Mouse (Mus musculus): ENCODE data around the gene Prkg1. TPM values are rescaled to one million over a fixed set of nuclear protein-coding genes. Genes with fewer than 3 reads are reported as not detected.

The Prkg1 gene
- total RNA-seq, 1 experiment, result 1.5 TPM

DNA sequence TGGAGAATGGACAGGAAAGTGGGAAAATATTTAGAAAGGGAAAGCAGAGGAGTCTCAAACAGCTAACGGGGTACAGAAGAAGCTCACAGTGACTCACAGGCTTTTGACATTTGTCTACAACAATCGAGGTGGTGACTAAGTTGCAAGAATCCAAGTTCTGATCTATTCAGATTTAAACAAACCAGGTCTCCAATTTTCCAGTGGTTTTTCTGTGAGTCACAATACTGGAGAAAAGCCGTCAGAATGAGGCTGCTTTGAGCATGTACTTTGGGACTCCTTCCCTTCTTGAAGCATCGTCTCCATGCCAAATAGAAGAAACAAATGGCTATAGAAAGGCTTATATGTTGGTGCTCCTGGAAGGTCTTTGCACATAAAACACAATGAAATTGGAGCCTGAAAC lies 151.7 kb downstream of the Prkg1 start:
- no peaks in the 10 kb centered on the region for H3K4me1 ChIP-seq (ENCODE audit: control insufficient read depth in 2 of 2, insufficient read depth in 2 of 2, low read length in 2 of 2, poor library complexity in 1 of 2)
- TF ChIP-seq HCFC1 (IDR thresholded peaks at IDR 0.05; ENCODE audit: borderline replicate concordance, insufficient read depth, low read length) (no peak), MAFK (IDR thresholded peaks at IDR 0.05; ENCODE audit: insufficient read depth, low read depth, low read length) (no peak), CHD2 (IDR thresholded peaks at IDR 0.05; ENCODE audit: low read depth, low read length) (no peak)
- no peak overlapping the region for H3K9ac ChIP-seq (ENCODE audit: insufficient read depth, low read depth, low read length, poor library complexity, severe bottlenecking)
- no peak overlapping the region for H3K4me3 ChIP-seq (ENCODE audit: insufficient read depth in 1 of 2, low read depth in 1 of 2, low read length in 2 of 2, poor library complexity in 1 of 2, severe bottlenecking in 1 of 2)
- no peak overlapping the region for H3K27ac ChIP-seq (ENCODE audit: insufficient read depth, low read depth, low read length, poor library complexity, severe bottlenecking)
- DNase-seq (ENCODE audit: low read depth, low spot score), result no peak
- no peaks in the 10 kb centered on the region for H3K9me3 ChIP-seq (ENCODE audit: control insufficient read depth, insufficient read depth, low read depth, low read length)
- in situ Hi-C loops (cut with MboI; ENCODE audit: low sequenced_read_pairs in 2 of 2, unreplicated experiment in 2 of 2), result no loop called here
- no peaks in the 10 kb centered on the region for H3K36me3 ChIP-seq (ENCODE audit: control insufficient read depth, insufficient read depth, low read length, poor library complexity, severe bottlenecking)

GRCm38 (mm10) chr19:31602578-31602977 lies 162.3 kb downstream of the Prkg1 start:
- Histone ChIP-seq H3K36me3 (ENCODE audit: control insufficient read depth, insufficient read depth, low read length, poor library complexity, severe bottlenecking) (no peaks in the 10 kb centered on the region), H3K9me3 (ENCODE audit: control insufficient read depth, insufficient read depth, low read depth, low read length) (no peaks in the 10 kb centered on the region), H3K4me3 (ENCODE audit: insufficient read depth in 1 of 2, low read depth in 1 of 2, low read length in 2 of 2, poor library complexity in 1 of 2, severe bottlenecking in 1 of 2) (no peak overlapping the region), H3K27ac (ENCODE audit: insufficient read depth, low read depth, low read length, poor library complexity, severe bottlenecking) (no peak overlapping the region), H3K9ac (ENCODE audit: insufficient read depth, low read depth, low read length, poor library complexity, severe bottlenecking) (no peak overlapping the region), H3K4me1 (ENCODE audit: control insufficient read depth in 2 of 2, insufficient read depth in 2 of 2, low read length in 2 of 2, poor library complexity in 1 of 2) (no peaks in the 10 kb centered on the region)
- in situ Hi-C loops (cut with MboI; ENCODE audit: low sequenced_read_pairs in 2 of 2, unreplicated experiment in 2 of 2), result no loop called here
- no peak for DNase-seq (ENCODE audit: low read depth, low spot score)
- TF ChIP-seq CHD2 (IDR thresholded peaks at IDR 0.05; ENCODE audit: low read depth, low read length) (no peak), HCFC1 (IDR thresholded peaks at IDR 0.05; ENCODE audit: borderline replicate concordance, insufficient read depth, low read length) (no peak), MAFK (IDR thresholded peaks at IDR 0.05; ENCODE audit: insufficient read depth, low read depth, low read length) (no peak), ZNF384 (IDR thresholded peaks at IDR 0.05; ENCODE audit: low read depth, low read length) (no peak), ZC3H11A (IDR thresholded peaks at IDR 0.05; ENCODE audit: borderline replicate concordance, low read depth, low read length) (no peak)

DNA sequence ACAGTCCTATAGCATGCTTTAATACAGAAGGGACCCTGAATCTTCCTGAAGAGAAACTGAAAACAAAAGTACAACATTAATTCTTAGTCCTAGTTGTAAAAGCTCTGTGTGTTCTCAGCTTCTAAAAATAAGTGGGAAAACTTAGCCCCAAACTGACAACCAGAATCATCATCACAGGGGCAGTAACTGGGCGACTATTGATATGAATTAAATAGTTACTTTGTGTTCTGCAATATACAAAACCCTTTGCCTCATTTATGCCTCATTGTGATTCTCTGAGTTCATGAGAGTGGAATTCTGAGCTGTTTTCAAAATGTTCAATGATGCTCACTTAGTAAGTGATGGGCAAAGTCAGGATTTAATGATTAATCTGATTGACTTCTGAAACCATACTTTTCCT lies 170.8 kb downstream of the Prkg1 start:
- in situ Hi-C loops (cut with MboI; ENCODE audit: low sequenced_read_pairs in 2 of 2, unreplicated experiment in 2 of 2), result no loop called here
- no peak overlapping the region for H3K27ac ChIP-seq (ENCODE audit: insufficient read depth, low read depth, low read length, poor library complexity, severe bottlenecking)

GRCm38 (mm10) chr19:31590701-31591100 lies 174.1 kb downstream of the Prkg1 start:
- no peaks in the 10 kb centered on the region for H3K36me3 ChIP-seq (ENCODE audit: control insufficient read depth, insufficient read depth, low read length, poor library complexity, severe bottlenecking)
- H3K27ac ChIP-seq (ENCODE audit: insufficient read depth, low read depth, low read length, poor library complexity, severe bottlenecking), result no peak overlapping the region
- in situ Hi-C loops (cut with MboI; ENCODE audit: low sequenced_read_pairs in 2 of 2, unreplicated experiment in 2 of 2), result no loop called here
- DNase-seq (ENCODE audit: low read depth, low spot score), result no peak
- H3K4me1 ChIP-seq (ENCODE audit: control insufficient read depth in 2 of 2, insufficient read depth in 2 of 2, low read length in 2 of 2, poor library complexity in 1 of 2), result no peaks in the 10 kb centered on the region
- H3K4me3 ChIP-seq (ENCODE audit: insufficient read depth in 1 of 2, low read depth in 1 of 2, low read length in 2 of 2, poor library complexity in 1 of 2, severe bottlenecking in 1 of 2), result no peak overlapping the region
- TF ChIP-seq ZC3H11A (IDR thresholded peaks at IDR 0.05; ENCODE audit: borderline replicate concordance, low read depth, low read length) (no peak), CHD2 (IDR thresholded peaks at IDR 0.05; ENCODE audit: low read depth, low read length) (no peak), HCFC1 (IDR thresholded peaks at IDR 0.05; ENCODE audit: borderline replicate concordance, insufficient read depth, low read length) (no peak)
- no peak overlapping the region for H3K9ac ChIP-seq (ENCODE audit: insufficient read depth, low read depth, low read length, poor library complexity, severe bottlenecking)
- no peaks in the 10 kb centered on the region for H3K9me3 ChIP-seq (ENCODE audit: control insufficient read depth, insufficient read depth, low read depth, low read length)

More for the DNA sequence above, 170.8 kb downstream of the Prkg1 start:
- no peaks in the 10 kb centered on the region for H3K36me3 ChIP-seq (ENCODE audit: control insufficient read depth, insufficient read depth, low read length, poor library complexity, severe bottlenecking)
- H3K9me3 ChIP-seq (ENCODE audit: control insufficient read depth, insufficient read depth, low read depth, low read length), result no peaks in the 10 kb centered on the region
- no peak overlapping the region for H3K9ac ChIP-seq (ENCODE audit: insufficient read depth, low read depth, low read length, poor library complexity, severe bottlenecking)
- TF ChIP-seq MAFK (IDR thresholded peaks at IDR 0.05; ENCODE audit: insufficient read depth, low read depth, low read length) (no peak), CHD2 (IDR thresholded peaks at IDR 0.05; ENCODE audit: low read depth, low read length) (no peak), ZNF384 (IDR thresholded peaks at IDR 0.05; ENCODE audit: low read depth, low read length) (no peak), ZC3H11A (IDR thresholded peaks at IDR 0.05; ENCODE audit: borderline replicate concordance, low read depth, low read length) (no peak), HCFC1 (IDR thresholded peaks at IDR 0.05; ENCODE audit: borderline replicate concordance, insufficient read depth, low read length) (no peak)
- H3K4me3 ChIP-seq (ENCODE audit: insufficient read depth in 1 of 2, low read depth in 1 of 2, low read length in 2 of 2, poor library complexity in 1 of 2, severe bottlenecking in 1 of 2), result no peak overlapping the region
- no peak for DNase-seq (ENCODE audit: low read depth, low spot score)
- H3K4me1 ChIP-seq (ENCODE audit: control insufficient read depth in 2 of 2, insufficient read depth in 2 of 2, low read length in 2 of 2, poor library complexity in 1 of 2), result no peaks in the 10 kb centered on the region

- TF ChIP-seq ZNF384 (IDR thresholded peaks at IDR 0.05; ENCODE audit: low read depth, low read length), result no peak
- no peak for TF ChIP-seq CHD2 (IDR thresholded peaks at IDR 0.05; ENCODE audit: low read depth, low read length)
- TF ChIP-seq MAFK (IDR thresholded peaks at IDR 0.05; ENCODE audit: insufficient read depth, low read depth, low read length), result no peak
- no peak for TF ChIP-seq ZC3H11A (IDR thresholded peaks at IDR 0.05; ENCODE audit: borderline replicate concordance, low read depth, low read length)
- TF ChIP-seq HCFC1 (IDR thresholded peaks at IDR 0.05; ENCODE audit: borderline replicate concordance, insufficient read depth, low read length), result no peak
- H3K27ac ChIP-seq (ENCODE audit: insufficient read depth, low read depth, low read length, poor library complexity, severe bottlenecking), result no peak overlapping the region
- H3K4me1 ChIP-seq (ENCODE audit: control insufficient read depth in 2 of 2, insufficient read depth in 2 of 2, low read length in 2 of 2, poor library complexity in 1 of 2), result no peaks in the 10 kb centered on the region
- in situ Hi-C loops (cut with MboI; ENCODE audit: low sequenced_read_pairs in 2 of 2, unreplicated experiment in 2 of 2), result no loop called here
- no peak for DNase-seq (ENCODE audit: low read depth, low spot score)
- no peaks in the 10 kb centered on the region for H3K9me3 ChIP-seq (ENCODE audit: control insufficient read depth, insufficient read depth, low read depth, low read length)
- no peaks in the 10 kb centered on the region for H3K36me3 ChIP-seq (ENCODE audit: control insufficient read depth, insufficient read depth, low read length, poor library complexity, severe bottlenecking)
- H3K4me3 ChIP-seq (ENCODE audit: insufficient read depth in 1 of 2, low read depth in 1 of 2, low read length in 2 of 2, poor library complexity in 1 of 2, severe bottlenecking in 1 of 2), result no peak overlapping the region
- no peak overlapping the region for H3K9ac ChIP-seq (ENCODE audit: insufficient read depth, low read depth, low read length, poor library complexity, severe bottlenecking)
Observed at GRCm38 (mm10) chr19:31577092-31577491, 187.7 kb downstream of the Prkg1 start.

All from ES-E14 (cell line).